Mouse (Mus musculus): ENCODE measurements around the gene Gmds. TPM values are rescaled to one million over a fixed set of nuclear protein-coding genes. Genes with fewer than 3 reads are reported as not detected.

The Gmds gene
- polyA plus RNA-seq, 1 experiment = 230 TPM

DNA sequence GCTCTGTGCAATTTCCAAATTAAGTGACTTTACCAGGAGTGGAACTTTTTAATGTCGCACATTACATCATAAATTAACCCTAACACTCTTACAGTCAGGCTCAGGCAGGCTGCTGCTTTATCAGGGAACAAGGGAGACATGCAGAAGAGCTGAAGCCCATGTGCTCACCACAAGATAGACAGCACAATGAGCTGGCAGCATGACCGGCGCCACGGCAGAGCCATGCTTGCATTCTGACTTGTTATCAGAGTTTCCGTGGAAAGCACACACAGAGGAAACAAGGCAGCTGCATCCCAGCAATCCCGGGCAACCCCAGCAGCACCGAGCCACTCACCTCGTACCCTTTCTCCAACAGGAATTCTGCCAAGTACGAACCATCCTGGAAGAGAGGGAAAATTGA is 104.5 kb downstream of the Gmds start:
- Histone ChIP-seq H3K4me3 (ENCODE audit: low read depth, low read length) (no peak overlapping the region), H3K27me3 (ENCODE audit: control insufficient read depth, insufficient read depth, low read length) (no peaks in the 10 kb centered on the region), H3K27ac (ENCODE audit: insufficient read depth, low read depth, low read length) (no peak overlapping the region), H3K36me3 (ENCODE audit: control insufficient read depth, insufficient read depth, low read length) (peaks cover 2% of the 10 kb centered on the region; the same call in 1 of the 2 replicates), H3K4me1 (ENCODE audit: control insufficient read depth, insufficient read depth, insufficient read length, low read length) (no peaks in the 10 kb centered on the region)
- 35% methylated on average over 9 of the region's 9 CpGs for WGBS
- TF ChIP-seq CTCF (IDR thresholded peaks at IDR 0.05; ENCODE audit: extremely low read depth, insufficient read length, insufficient replicate concordance, low read depth, low read length) = no peak

DNA sequence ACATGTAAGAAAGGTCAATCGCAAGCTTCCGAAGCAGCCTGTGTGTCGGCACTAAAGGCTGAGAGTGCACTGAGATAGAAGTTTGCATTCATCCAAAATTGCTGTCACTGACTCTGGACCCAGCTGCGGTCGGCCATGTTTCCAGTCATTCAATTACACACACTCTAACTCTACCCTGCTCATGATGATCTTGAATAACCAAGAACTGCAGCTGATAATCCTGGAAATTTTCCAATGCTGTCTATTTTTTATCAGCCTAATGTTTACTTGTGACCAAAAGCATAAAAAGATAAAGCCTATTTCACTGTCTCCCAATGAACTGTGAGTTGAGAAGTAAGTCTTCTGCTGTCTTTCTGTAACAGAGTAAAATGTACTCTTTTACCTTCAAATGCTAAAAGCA is 106.1 kb downstream of the Gmds start:
- Histone ChIP-seq H3K27ac (ENCODE audit: insufficient read depth, low read depth, low read length) (no peak overlapping the region), H3K36me3 (ENCODE audit: control insufficient read depth, insufficient read depth, low read length) (peaks cover 2% of the 10 kb centered on the region; the same call in 1 of the 2 replicates), H3K27me3 (ENCODE audit: control insufficient read depth, insufficient read depth, low read length) (no peaks in the 10 kb centered on the region), H3K4me1 (ENCODE audit: control insufficient read depth, insufficient read depth, insufficient read length, low read length) (no peaks in the 10 kb centered on the region), H3K4me3 (ENCODE audit: low read depth, low read length) (no peak overlapping the region)
- no peak for TF ChIP-seq CTCF (IDR thresholded peaks at IDR 0.05; ENCODE audit: extremely low read depth, insufficient read length, insufficient replicate concordance, low read depth, low read length)
- no peak for TF ChIP-seq POLR2A (IDR thresholded peaks at IDR 0.05; ENCODE audit: low read depth, low read length)
- WGBS = 87% methylated on average over 5 of the region's 5 CpGs

GRCm38 (mm10) chr13:32231956-32232355 is 106.6 kb downstream of the Gmds start:
- H3K27ac ChIP-seq (ENCODE audit: insufficient read depth, low read depth, low read length) = no peak overlapping the region
- peaks cover 2% of the 10 kb centered on the region; the same call in 1 of the 2 replicates for H3K36me3 ChIP-seq (ENCODE audit: control insufficient read depth, insufficient read depth, low read length)
- H3K27me3 ChIP-seq (ENCODE audit: control insufficient read depth, insufficient read depth, low read length) = no peaks in the 10 kb centered on the region
- 79% methylated on average over 5 of the region's 5 CpGs for WGBS
- TF ChIP-seq POLR2A (IDR thresholded peaks at IDR 0.05; ENCODE audit: low read depth, low read length) = no peak
- TF ChIP-seq CTCF (IDR thresholded peaks at IDR 0.05; ENCODE audit: extremely low read depth, insufficient read length, insufficient replicate concordance, low read depth, low read length) = no peak
- H3K4me3 ChIP-seq (ENCODE audit: low read depth, low read length) = no peak overlapping the region
- no peaks in the 10 kb centered on the region for H3K4me1 ChIP-seq (ENCODE audit: control insufficient read depth, insufficient read depth, insufficient read length, low read length)

GRCm38 (mm10) chr13:32227874-32228562 is 110.5 kb downstream of the Gmds start:
- H3K36me3 ChIP-seq (ENCODE audit: control insufficient read depth, insufficient read depth, low read length) = peaks cover 9% of the 10 kb centered on the region; the same call in 1 of the 2 replicates
- no peak overlapping the region for H3K27ac ChIP-seq (ENCODE audit: insufficient read depth, low read depth, low read length)
- H3K4me3 ChIP-seq (ENCODE audit: low read depth, low read length) = no peak overlapping the region
- no peak for TF ChIP-seq CTCF (IDR thresholded peaks at IDR 0.05; ENCODE audit: extremely low read depth, insufficient read length, insufficient replicate concordance, low read depth, low read length)
- no peak for TF ChIP-seq POLR2A (IDR thresholded peaks at IDR 0.05; ENCODE audit: low read depth, low read length)
- no peaks in the 10 kb centered on the region for H3K4me1 ChIP-seq (ENCODE audit: control insufficient read depth, insufficient read depth, insufficient read length, low read length)
- 74% methylated on average over 6 of the region's 6 CpGs for WGBS
- H3K27me3 ChIP-seq (ENCODE audit: control insufficient read depth, insufficient read depth, low read length) = no peaks in the 10 kb centered on the region

DNA sequence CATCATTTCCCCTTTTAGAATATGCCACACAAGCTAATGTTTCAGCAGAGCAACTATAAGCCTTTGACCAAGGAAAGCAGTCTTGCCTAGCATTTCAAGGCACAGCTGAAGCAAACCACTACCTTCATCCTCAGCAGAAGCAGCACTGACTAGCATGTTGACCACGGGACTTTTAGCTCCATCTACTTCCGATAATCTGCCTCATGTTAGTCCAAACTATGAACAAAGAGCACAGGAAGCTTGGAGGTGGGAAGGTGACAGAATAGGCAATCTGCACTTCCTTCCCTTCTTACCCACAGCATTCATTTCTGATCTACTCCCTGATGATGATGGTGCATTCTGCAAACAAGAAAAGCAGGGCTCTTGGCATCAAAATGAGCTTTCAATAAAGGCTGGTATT is 120.9 kb downstream of the Gmds start:
- Histone ChIP-seq H3K27ac (ENCODE audit: insufficient read depth, low read depth, low read length) (no peak overlapping the region), H3K4me1 (ENCODE audit: control insufficient read depth, insufficient read depth, insufficient read length, low read length) (no peaks in the 10 kb centered on the region), H3K36me3 (ENCODE audit: control insufficient read depth, insufficient read depth, low read length) (peaks cover 6% of the 10 kb centered on the region; the same call in 1 of the 2 replicates), H3K4me3 (ENCODE audit: low read depth, low read length) (no peak overlapping the region), H3K27me3 (ENCODE audit: control insufficient read depth, insufficient read depth, low read length) (no peaks in the 10 kb centered on the region)
- 59% methylated on average over 2 of the region's 2 CpGs for WGBS
- TF ChIP-seq POLR2A (IDR thresholded peaks at IDR 0.05; ENCODE audit: low read depth, low read length) = no peak
- TF ChIP-seq CTCF (IDR thresholded peaks at IDR 0.05; ENCODE audit: extremely low read depth, insufficient read length, insufficient replicate concordance, low read depth, low read length) = no peak

- peaks cover 5% of the 10 kb centered on the region; the same call in 1 of the 2 replicates for H3K36me3 ChIP-seq (ENCODE audit: control insufficient read depth, insufficient read depth, low read length)
- no peak overlapping the region for H3K4me3 ChIP-seq (ENCODE audit: low read depth, low read length)
- H3K4me1 ChIP-seq (ENCODE audit: control insufficient read depth, insufficient read depth, insufficient read length, low read length) = no peaks in the 10 kb centered on the region
- H3K27me3 ChIP-seq (ENCODE audit: control insufficient read depth, insufficient read depth, low read length) = no peaks in the 10 kb centered on the region
- no peak overlapping the region for H3K27ac ChIP-seq (ENCODE audit: insufficient read depth, low read depth, low read length)
- 70% methylated on average over 9 of the region's 9 CpGs for WGBS
- no peak for TF ChIP-seq POLR2A (IDR thresholded peaks at IDR 0.05; ENCODE audit: low read depth, low read length)
- no peak for TF ChIP-seq CTCF (IDR thresholded peaks at IDR 0.05; ENCODE audit: extremely low read depth, insufficient read length, insufficient replicate concordance, low read depth, low read length)
Observed at GRCm38 (mm10) chr13:32213702-32214452, 124.7 kb downstream of the Gmds start.

DNA sequence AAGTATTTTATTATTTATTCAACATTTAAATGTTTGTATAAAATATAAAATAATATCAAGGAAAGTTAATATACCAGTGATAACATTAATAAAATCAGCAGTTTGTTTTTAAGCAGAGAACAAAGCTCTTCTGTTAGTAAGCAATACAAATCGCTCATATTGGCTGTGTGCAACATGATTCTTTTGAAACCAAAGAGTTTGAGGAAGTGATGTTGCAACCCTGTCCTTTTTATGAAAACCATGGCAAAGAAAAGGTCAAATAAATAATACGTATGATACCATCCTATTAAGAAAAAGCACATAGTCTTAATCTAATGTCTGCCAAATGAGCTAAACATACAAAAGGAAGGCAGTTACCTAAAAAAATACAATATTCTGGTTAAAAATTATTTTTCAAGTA is 126.4 kb downstream of the Gmds start:
- 83% methylated on average over 2 of the region's 2 CpGs for WGBS
- H3K4me1 ChIP-seq (ENCODE audit: control insufficient read depth, insufficient read depth, insufficient read length, low read length) = no peaks in the 10 kb centered on the region
- no peaks in the 10 kb centered on the region for H3K27me3 ChIP-seq (ENCODE audit: control insufficient read depth, insufficient read depth, low read length)
- no peak overlapping the region for H3K27ac ChIP-seq (ENCODE audit: insufficient read depth, low read depth, low read length)
- H3K4me3 ChIP-seq (ENCODE audit: low read depth, low read length) = no peak overlapping the region
- TF ChIP-seq POLR2A (IDR thresholded peaks at IDR 0.05; ENCODE audit: low read depth, low read length) = no peak
- no peak for TF ChIP-seq CTCF (IDR thresholded peaks at IDR 0.05; ENCODE audit: extremely low read depth, insufficient read length, insufficient replicate concordance, low read depth, low read length)
- H3K36me3 ChIP-seq (ENCODE audit: control insufficient read depth, insufficient read depth, low read length) = peaks cover 1% of the 10 kb centered on the region; the same call in 1 of the 2 replicates
